Mouse (Mus musculus): ENCODE data around the gene Nova2. TPM values are rescaled to one million over a fixed set of nuclear protein-coding genes. Genes with fewer than 3 reads are reported as not detected.

The Nova2 gene
- polyA plus RNA-seq, 1 experiment from 2014 or later: 0.13 TPM

GRCm38 (mm10) chr7:18959446-18959845 lies 33.8 kb downstream of the Nova2 start:
- Histone ChIP-seq H3K4me1 (peaks cover 28% of the 10 kb centered on the region), H3K4me2 (no peak overlapping the region)
- ATAC-seq: 0 out of 2 replicates have a peak, but pooled peaks have one; percentile 10

DNA sequence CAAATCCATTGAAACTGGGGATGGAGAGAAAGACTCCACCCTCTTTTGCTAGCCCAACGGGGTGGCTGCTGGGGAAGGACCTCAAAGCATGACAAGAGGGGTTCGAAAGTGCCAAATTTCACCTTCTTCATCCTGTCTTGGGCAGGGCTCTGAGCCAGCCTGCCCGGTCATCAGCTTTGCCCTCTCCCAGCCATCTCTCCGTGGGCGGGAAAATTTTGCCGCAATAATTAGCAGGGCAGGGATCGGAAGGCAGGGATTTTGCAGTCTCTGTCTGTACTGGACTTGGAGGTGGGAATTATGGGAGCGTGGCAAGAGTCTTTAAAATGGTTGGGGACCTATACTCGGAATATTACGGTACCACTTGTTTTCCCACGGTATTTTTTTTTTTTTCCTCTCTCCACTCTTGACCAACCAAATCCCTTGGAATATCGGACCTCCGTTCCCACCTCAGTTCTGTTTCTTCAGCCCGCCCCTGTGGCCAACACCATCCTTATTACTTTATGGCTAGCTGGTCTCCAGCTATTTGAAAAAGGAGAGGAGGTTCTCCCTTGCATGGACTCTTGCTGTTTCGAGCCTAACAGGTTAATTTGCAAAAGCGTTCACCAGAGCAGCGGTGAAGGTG lies 36.6 kb downstream of the Nova2 start:
- no peaks in the 10 kb centered on the region for H3K36me3 ChIP-seq
- H3K9me3 ChIP-seq (replicated peaks): no peaks in the 10 kb centered on the region
- 3% methylated on average over 17 of the region's 17 CpGs for WGBS (ENCODE audit: insufficient replicate concordance)
- H3K27ac ChIP-seq: no peak overlapping the region
- 0 out of 2 replicates have a peak overlapping the region, but pooled peaks have one; percentile 2 for H3K4me3 ChIP-seq
- peak overlapping the region; percentile 34; the same call in 1 of the 2 replicates for H3K4me2 ChIP-seq
- peaks cover 28% of the 10 kb centered on the region for H3K4me1 ChIP-seq
- peaks cover 99% of the 10 kb centered on the region for H3K27me3 ChIP-seq (replicated peaks)
- ATAC-seq: no peak
- no peak overlapping the region for H3K9ac ChIP-seq

More at GRCm38 (mm10) chr7:18959446-18959845, 33.8 kb downstream of the Nova2 start:
- Histone ChIP-seq H3K4me3 (no peak overlapping the region), H3K9ac (no peak overlapping the region), H3K9me3 (replicated peaks) (no peaks in the 10 kb centered on the region), H3K27me3 (replicated peaks) (peaks cover 97% of the 10 kb centered on the region), H3K36me3 (no peaks in the 10 kb centered on the region), H3K27ac (no peak overlapping the region)
- WGBS (ENCODE audit: insufficient replicate concordance): 17% methylated on average over 8 of the region's 8 CpGs

DNA sequence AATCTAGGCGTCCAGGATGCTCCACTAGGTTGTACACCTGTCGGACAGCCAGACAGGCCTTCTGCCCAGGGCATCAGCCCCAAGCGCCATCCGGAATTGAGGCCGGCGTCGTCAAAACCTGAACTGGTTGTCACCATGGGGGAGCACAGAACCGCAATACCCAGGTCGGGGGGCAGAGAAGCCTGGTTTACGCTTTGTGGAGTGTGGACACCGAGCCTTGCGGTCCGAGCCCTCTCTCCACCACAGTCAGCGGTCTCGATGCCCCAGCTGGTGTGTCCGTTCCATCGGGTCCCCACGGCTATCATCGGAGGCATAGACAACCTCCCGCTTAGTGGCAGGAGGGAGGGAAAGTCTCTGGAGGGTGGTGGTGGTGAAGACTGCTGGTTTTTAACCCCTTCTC lies 37.1 kb downstream of the Nova2 start:
- H3K4me1 ChIP-seq: peaks cover 23% of the 10 kb centered on the region
- H3K4me2 ChIP-seq: peak overlapping the region; percentile 34; the same call in 1 of the 2 replicates
- H3K9ac ChIP-seq: no peak overlapping the region
- WGBS (ENCODE audit: insufficient replicate concordance): 1% methylated on average over 20 of the region's 20 CpGs
- H3K4me3 ChIP-seq: 0 out of 2 replicates have a peak overlapping the region, but pooled peaks have one; percentile 2
- H3K36me3 ChIP-seq: no peaks in the 10 kb centered on the region
- H3K9me3 ChIP-seq (replicated peaks): no peaks in the 10 kb centered on the region
- ATAC-seq: no peak
- peaks cover 96% of the 10 kb centered on the region for H3K27me3 ChIP-seq (replicated peaks)
- H3K27ac ChIP-seq: no peak overlapping the region

DNA sequence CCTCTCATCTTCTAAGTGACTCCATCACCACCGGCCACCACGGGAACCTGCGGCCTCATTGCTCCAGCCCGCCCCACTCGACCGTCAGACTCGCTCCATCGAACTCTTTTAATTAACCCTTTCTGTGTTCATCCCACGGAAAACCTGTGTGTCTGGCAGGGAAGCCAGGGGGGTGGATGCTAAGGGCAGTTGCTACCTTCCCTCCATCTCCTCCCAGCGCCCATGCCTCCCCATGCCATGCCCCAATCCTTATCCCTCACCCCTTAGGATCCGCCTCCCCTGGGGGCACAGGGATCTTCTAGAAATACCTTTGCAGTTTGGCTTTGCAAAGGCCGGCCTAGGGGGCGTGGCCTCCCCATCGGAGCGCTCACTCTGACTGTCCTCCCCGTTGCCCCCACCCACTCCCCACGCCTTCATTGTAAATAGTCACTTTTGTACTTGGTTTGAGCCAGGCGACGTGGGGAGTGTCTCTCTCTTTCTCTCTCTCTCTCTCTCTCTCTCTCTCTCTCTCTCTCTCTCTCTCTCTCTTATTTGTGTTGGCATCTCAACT lies 37.7 kb downstream of the Nova2 start:
- no peak overlapping the region for H3K4me3 ChIP-seq
- H3K4me2 ChIP-seq: no peak overlapping the region; the same call in 1 of the 2 replicates
- no peaks in the 10 kb centered on the region for H3K9me3 ChIP-seq (replicated peaks)
- no peak overlapping the region for H3K27ac ChIP-seq
- no peak overlapping the region for H3K9ac ChIP-seq
- H3K36me3 ChIP-seq: no peaks in the 10 kb centered on the region
- peaks cover 90% of the 10 kb centered on the region for H3K27me3 ChIP-seq (replicated peaks)
- WGBS (ENCODE audit: insufficient replicate concordance): under 1% methylated on average over 19 of the region's 19 CpGs
- H3K4me1 ChIP-seq: peaks cover 17% of the 10 kb centered on the region
- no peak for ATAC-seq

GRCm38 (mm10) chr7:18965312-18965711 lies 39.6 kb downstream of the Nova2 start:
- no peak overlapping the region for H3K9ac ChIP-seq
- 67% methylated on average over 5 of the region's 5 CpGs for WGBS (ENCODE audit: insufficient replicate concordance)

GRCm38 (mm10) chr7:18967603-18968002 lies 41.9 kb downstream of the Nova2 start:
- Histone ChIP-seq H3K4me2 (no peak overlapping the region), H3K4me1 (peaks cover 13% of the 10 kb centered on the region), H3K36me3 (no peaks in the 10 kb centered on the region), H3K9me3 (replicated peaks) (0 out of 2 replicates have a peak, but pooled peaks cover 5% of the 10 kb centered on the region), H3K27me3 (replicated peaks) (peaks cover 51% of the 10 kb centered on the region), H3K4me3 (no peak overlapping the region), H3K9ac (no peak overlapping the region), H3K27ac (no peak overlapping the region)
- ATAC-seq: no peak
- 9% methylated on average over 8 of the region's 8 CpGs for WGBS (ENCODE audit: insufficient replicate concordance)

More at GRCm38 (mm10) chr7:18965312-18965711, 39.6 kb downstream of the Nova2 start:
- no peak overlapping the region for H3K4me3 ChIP-seq
- H3K4me1 ChIP-seq: peaks cover 14% of the 10 kb centered on the region
- H3K27ac ChIP-seq: no peak overlapping the region
- H3K9me3 ChIP-seq (replicated peaks): no peaks in the 10 kb centered on the region
- peaks cover 71% of the 10 kb centered on the region for H3K27me3 ChIP-seq (replicated peaks)
- no peaks in the 10 kb centered on the region for H3K36me3 ChIP-seq
- ATAC-seq: no peak
- no peak overlapping the region for H3K4me2 ChIP-seq

DNA sequence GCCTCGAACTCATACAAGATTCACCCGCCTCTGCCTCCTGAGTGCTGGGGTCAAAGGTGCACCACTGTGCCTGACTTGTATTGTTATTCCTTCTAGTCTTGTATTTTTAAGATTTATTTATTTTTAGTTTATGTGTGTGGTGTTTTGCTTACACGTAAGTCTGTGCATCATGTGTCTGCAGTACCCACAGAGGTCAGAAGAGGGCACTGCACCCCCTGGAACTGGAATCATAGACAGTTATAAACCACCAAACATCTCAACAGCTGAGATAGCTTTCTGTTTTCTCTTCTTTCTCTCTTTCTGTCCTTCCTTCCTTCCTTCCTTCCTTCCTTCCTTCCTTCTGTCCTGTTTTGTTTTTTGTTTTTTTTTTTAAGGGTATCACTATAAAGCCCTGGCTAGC lies 45.3 kb downstream of the Nova2 start:
- Histone ChIP-seq H3K36me3 (no peaks in the 10 kb centered on the region), H3K9ac (no peak overlapping the region), H3K4me2 (no peak overlapping the region), H3K27ac (no peak overlapping the region), H3K4me1 (no peaks in the 10 kb centered on the region), H3K9me3 (replicated peaks) (0 out of 2 replicates have a peak, but pooled peaks cover 5% of the 10 kb centered on the region), H3K27me3 (replicated peaks) (peaks cover 19% of the 10 kb centered on the region), H3K4me3 (no peak overlapping the region)
- 81% methylated on average over 3 of the region's 3 CpGs for WGBS (ENCODE audit: insufficient replicate concordance)
- no peak for ATAC-seq

- Histone ChIP-seq H3K9me3 (replicated peaks) (no peaks in the 10 kb centered on the region), H3K27ac (no peak overlapping the region), H3K4me2 (no peak overlapping the region), H3K9ac (no peak overlapping the region), H3K4me1 (no peaks in the 10 kb centered on the region), H3K4me3 (no peak overlapping the region), H3K36me3 (no peaks in the 10 kb centered on the region), H3K27me3 (replicated peaks) (no peaks in the 10 kb centered on the region; the same call in 1 of the 2 replicates)
- no peak for ATAC-seq
- WGBS (ENCODE audit: insufficient replicate concordance): 79% methylated on average over 9 of the region's 9 CpGs
Measured at GRCm38 (mm10) chr7:18978381-18978780, 52.7 kb downstream of the Nova2 start.

GRCm38 (mm10) chr7:18986503-18986902 lies 60.8 kb downstream of the Nova2 start:
- no peak overlapping the region for H3K27ac ChIP-seq
- peaks cover 46% of the 10 kb centered on the region for H3K27me3 ChIP-seq (replicated peaks)
- H3K36me3 ChIP-seq: no peaks in the 10 kb centered on the region
- H3K4me2 ChIP-seq: no peak overlapping the region
- no peak for ATAC-seq
- 50% methylated on average over 2 of the region's 2 CpGs for WGBS (ENCODE audit: insufficient replicate concordance)
- no peak overlapping the region for H3K4me3 ChIP-seq
- H3K9me3 ChIP-seq (replicated peaks): no peaks in the 10 kb centered on the region
- H3K9ac ChIP-seq: no peak overlapping the region
- H3K4me1 ChIP-seq: peaks cover 13% of the 10 kb centered on the region

GRCm38 (mm10) chr7:18987100-18987499 lies 61.4 kb downstream of the Nova2 start, which contains the start of gene Nanos2:
TSS of gene Nanos2 (plus strand) at chr7:18987400.
- no peak within 1 kb of the TSS for H3K4me3 ChIP-seq
- H3K9me3 ChIP-seq (replicated peaks): no peaks in the 10 kb centered on the region
- H3K36me3 ChIP-seq: no peaks in the 10 kb centered on the region
- H3K4me2 ChIP-seq: no peak within 1 kb of the TSS
- 53% methylated on average over 2 of the region's 2 CpGs for WGBS (ENCODE audit: insufficient replicate concordance)
- no peak within 1 kb of the TSS for H3K27ac ChIP-seq
- no peak for ATAC-seq
- H3K4me1 ChIP-seq: peaks cover 19% of the 10 kb centered on the region
- H3K27me3 ChIP-seq (replicated peaks): peaks cover 52% of the 10 kb centered on the region
- H3K9ac ChIP-seq: no peak within 1 kb of the TSS

- Histone ChIP-seq H3K9me3 (replicated peaks) (no peaks in the 10 kb centered on the region), H3K27ac (no peak overlapping the region), H3K27me3 (replicated peaks) (peaks cover 58% of the 10 kb centered on the region), H3K9ac (no peak overlapping the region), H3K4me2 (no peak overlapping the region), H3K4me1 (peaks cover 23% of the 10 kb centered on the region), H3K4me3 (no peak overlapping the region), H3K36me3 (no peaks in the 10 kb centered on the region)
- 52% methylated on average over 13 of the region's 13 CpGs for WGBS (ENCODE audit: insufficient replicate concordance)
- ATAC-seq: no peak
Measured at GRCm38 (mm10) chr7:18987747-18988146, 62.1 kb downstream of the Nova2 start.

DNA sequence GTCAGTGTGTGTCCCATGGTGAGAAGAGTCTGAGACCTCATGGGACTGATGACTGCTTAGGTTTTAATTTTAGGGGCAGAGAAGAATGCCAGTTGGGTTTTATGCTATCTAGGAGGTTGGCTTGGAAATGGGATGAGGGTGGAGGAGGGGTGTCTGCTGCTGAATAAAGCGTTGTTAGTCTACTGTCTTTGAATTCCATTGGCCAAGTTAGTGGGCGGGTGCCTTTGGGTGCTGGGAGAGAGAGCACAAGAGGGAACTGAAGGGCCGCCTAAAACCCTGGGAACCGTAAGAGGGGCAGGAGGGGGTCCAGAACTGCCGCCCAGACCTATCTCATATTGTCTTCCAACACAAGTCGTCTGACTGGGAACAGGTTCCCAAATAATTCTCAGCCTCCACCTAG lies 63.1 kb downstream of the Nova2 start:
- no peaks in the 10 kb centered on the region for H3K9me3 ChIP-seq (replicated peaks)
- no peak overlapping the region for H3K4me2 ChIP-seq
- no peaks in the 10 kb centered on the region for H3K36me3 ChIP-seq
- no peak overlapping the region for H3K9ac ChIP-seq
- H3K4me1 ChIP-seq: peaks cover 23% of the 10 kb centered on the region
- peaks cover 69% of the 10 kb centered on the region for H3K27me3 ChIP-seq (replicated peaks)
- H3K4me3 ChIP-seq: no peak overlapping the region
- 44% methylated on average over 6 of the region's 6 CpGs for WGBS (ENCODE audit: insufficient replicate concordance)
- ATAC-seq: no peak
- no peak overlapping the region for H3K27ac ChIP-seq
